Mouse (Mus musculus): ENCODE measurements around the gene Ccdc157. TPM values are rescaled to one million over a fixed set of nuclear protein-coding genes. Genes with fewer than 3 reads are reported as not detected.
"Not testable (repeated sequence)": the region's sequence is repeated elsewhere in the genome, so short reads cannot be mapped to it uniquely, and the experiment has no call there.

Gene Ccdc157
- total RNA-seq (2021): 10 to 100 TPM; 13.4 to 14.6 TPM
- long read RNA-seq, partial matches to known transcripts: 6 of 8 reads
- long read RNA-seq, other reads (novel, unspliced or antisense): 2 of 8 reads

DNA sequence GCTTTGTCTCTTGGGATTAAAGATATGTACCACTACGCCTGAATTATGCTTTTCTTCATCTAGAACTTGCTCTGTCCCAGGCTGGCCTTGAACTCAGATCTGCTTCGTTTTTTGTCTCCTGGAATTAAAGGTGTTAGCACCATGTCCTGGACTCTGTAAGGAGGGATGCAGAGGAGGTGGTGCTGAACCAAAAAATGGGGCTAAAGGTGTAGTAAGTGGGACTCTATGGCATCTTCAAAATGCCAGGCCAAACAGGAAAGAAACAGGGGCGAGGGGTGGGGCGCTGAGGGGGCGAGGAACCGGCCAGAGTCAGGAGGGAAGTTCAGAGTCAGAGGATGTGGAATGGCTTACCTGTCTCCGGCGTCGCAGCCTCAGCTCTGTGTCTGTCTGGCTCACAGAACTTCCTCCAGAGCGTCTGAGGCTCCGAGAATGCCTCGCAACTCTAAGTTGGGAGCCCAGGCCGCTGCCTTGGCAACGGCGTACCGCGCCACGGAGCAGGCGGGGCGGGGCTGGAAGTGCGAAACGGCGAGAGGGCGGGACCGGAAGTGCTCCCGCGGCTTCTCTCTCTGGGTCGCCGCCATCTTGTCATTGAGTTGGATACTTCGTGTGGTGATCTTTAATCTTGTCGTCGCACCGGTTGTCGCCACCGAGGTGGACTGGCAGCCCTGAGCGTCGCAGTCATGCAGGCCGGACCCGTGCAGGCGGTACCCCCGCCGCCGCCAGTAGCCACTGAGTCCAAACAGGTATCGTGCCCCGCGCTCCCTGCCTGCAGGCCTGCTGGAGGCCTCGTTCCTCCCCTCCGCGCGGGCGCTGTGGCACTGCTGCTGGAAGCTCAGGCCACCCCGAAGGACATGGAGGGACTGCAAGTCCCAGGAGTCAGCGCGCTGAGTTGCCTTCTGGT is at the start of gene Ccdc157, which contains the start of gene Sf3a1:
TSS of gene Ccdc157 (minus strand) at position 486 of the 901 bp plus-strand sequence.
TSS of gene Sf3a1 (plus strand) at position 543 of the 901 bp plus-strand sequence.
- peak; percentile 93 to 94 for DNase-seq (ENCODE audit: low spot score in 2 of 2)

DNA sequence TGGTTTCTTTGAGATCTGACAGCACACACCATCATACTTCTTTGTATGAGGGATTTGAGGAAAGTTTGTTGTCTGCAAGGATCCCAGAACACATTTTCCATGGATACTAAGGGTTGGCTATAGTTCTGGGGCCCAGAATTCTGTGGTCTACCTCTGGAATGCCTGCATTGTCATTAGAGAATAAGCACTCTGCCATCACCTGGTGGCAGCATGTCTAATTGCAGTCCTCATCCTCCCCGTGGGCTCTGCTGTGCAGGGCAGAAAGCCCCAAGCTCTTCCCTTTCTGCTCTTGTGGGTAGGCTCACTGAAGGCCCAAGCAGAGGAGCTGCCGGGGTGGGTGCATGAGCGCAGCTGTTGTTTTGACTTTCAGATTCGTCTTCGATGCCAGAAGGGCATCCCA is 49.5 kb upstream of the Ccdc157 start:
- DNase-seq (ENCODE audit: low spot score in 2 of 2): no peak

DNA sequence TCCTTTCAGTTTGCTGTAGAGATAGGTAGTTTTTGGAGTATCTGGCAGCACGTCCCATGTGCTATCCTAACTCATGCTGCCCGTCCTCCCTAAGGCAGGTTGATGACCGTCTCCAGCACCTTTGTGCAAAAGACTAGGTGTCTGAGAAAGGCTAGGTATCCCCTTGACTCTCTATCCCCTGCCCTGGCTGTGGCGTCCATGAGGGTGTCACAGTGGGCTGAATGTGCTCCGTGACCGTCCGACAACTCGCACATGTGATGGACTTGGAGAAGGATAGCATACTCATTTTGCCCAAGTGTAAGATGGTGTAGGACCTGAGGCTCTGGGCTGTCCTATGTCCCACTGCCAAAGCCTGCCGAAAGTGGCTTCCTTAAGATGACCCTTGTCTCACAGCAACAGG is 47.6 kb upstream of the Ccdc157 start:
- no peak for DNase-seq (ENCODE audit: low spot score in 2 of 2)

DNA sequence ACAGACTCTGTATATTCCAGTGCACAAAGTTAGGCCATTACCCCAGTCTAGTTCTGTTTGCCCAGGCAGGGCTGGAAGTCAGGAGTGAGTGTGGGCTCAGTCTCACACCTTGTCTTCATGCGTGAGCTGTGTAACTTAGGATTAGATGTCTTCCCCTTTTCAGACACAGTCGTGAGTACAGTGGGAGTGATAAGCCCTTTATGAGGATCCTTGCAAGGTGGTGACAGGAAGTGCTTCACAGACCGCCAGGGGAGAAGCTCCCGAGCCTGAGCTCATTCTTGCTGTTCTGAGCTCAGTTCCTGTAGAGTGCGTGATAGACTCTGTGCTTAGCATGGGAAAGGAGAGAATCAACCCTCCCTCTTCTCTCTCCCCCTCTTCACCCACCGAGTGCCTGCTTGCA is 46.5 kb upstream of the Ccdc157 start:
- no peak for DNase-seq (ENCODE audit: low spot score in 2 of 2)

DNA sequence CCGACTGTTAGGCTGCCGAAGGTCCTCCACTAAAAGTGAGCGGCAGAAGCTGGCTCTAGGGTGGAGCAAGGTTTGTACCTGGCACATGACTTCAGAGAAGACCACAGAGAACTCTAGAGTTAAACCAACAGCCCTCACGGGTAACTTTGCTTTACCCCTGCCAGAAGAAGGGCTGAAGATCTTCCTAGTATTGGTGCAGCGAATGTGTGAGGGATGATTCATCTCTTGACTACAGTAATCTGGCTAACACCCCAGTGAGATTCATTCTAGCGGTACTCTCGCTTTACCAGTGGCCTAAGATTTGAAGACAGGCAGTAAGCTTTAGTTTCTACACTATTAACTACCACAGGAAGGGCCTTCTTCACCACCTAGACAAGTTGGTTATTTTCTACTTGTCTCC is 45.9 kb upstream of the Ccdc157 start:
- DNase-seq (ENCODE audit: low spot score in 2 of 2): no peak

DNA sequence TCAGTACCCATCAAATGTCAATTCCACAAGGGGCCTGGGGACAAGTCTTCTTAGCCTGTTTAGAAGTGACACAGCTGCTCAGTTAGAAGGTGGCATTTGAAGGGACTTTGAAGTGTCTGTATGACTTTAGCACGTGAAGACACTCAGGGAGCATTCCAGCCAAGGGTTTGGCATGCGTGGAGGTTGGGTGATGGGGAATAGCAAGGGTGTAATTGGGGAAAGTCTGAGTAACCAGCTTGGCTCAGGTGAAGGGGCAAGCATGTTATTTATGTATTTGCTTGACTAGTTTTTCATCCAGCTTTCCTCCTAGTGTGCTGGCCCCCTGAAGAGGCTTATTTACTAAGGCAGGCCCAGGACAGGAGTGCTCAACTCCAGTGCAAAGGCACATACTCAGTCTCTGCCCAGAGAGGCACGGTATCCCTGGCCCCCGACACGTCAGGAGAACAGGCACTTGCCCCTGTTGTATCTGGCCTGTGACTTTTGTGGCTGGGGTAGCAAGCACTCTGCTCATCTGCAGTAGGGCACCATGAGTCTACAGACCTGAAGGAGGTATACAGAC is 45.1 kb upstream of the Ccdc157 start:
- no peak for DNase-seq (ENCODE audit: low spot score in 2 of 2)

DNA sequence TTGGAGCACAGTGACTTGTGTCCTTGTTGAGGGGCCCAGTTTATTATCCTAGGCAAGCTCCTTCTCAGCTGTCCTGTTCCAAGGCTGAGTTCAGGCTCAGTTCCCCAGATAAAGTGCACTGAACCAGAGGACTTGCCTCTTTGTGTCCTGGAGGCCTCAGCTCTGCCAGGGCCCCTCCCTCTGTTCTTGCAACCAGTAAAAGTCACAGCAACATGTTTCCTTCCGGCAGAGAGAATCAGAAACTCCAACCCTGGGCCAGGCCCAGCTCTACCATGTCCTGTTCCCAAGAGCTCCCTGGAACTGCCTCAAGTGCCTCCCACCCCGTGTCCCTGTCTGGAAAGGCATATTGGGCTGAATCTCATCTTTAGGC is 43.6 kb upstream of the Ccdc157 start:
- DNase-seq (ENCODE audit: low spot score in 2 of 2): no peak

DNA sequence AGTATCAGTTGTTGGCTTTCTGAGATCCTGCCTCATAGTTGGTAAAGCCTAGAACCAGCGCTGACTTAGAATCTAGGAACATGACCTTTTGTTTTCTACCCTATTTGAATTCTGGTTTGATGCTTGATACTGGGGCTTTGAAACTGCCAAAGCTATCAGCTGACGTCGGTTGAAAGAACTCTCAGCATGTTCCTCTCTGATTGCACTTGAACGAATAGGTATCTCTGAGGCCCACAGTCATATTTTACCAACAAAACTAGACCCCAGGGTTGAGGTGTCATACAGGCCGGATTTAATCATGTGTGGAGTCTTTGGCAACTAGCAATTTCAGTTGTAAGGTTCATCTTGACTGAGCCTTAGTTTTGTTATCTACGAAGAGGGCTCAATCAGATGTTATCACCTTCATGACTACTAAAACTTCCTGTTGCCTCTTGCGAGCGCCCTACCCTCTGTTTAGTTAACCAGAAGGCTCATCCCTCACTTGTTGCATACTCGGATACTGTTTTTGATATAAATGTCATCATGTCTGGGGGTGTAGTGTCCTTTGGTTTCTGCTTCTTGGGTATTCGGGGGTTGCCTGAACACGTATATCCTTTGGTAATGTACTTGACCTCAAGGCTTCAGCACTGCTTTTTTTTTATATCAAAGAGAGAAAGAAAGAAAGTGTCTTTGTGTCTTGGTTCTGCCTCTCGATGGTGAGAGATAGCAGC is 43.1 kb upstream of the Ccdc157 start:
- DNase-seq (ENCODE audit: low spot score in 2 of 2): no peak

DNA sequence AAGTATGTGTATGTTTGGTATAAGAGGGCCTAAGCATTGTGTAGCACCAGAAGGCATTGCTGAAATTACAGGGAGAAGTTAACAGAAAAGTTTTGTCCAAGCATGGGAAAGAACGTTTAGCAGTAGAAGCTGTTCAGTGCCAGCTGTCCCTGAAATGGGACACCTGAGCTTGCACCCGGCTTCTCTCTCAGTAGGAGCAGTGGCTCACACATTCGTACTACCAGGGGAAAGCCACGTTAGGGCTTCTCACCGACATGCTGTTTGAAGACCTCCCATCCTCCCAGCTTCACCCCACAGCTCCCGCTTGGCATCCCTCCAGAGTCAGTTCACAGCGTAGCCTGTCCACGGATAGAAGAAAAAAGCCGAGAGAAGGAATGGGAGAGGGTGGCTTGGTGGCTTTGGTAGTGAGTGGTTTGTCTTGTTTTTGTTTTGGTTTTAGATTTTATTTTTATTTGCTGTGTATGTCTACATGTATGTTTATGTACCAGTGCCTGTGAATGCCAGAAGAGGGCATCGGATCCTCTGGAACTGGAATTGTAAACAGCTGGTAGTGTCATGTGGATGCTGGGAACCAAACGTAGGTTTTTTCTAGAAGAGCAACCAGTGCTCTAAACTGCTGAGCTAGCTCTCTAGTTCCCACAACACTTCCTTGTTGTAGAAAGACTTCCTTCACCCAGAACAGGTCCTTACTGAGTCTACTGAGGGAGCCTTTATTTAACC is 42.0 kb upstream of the Ccdc157 start:
- DNase-seq (ENCODE audit: low spot score in 2 of 2): no peak

DNA sequence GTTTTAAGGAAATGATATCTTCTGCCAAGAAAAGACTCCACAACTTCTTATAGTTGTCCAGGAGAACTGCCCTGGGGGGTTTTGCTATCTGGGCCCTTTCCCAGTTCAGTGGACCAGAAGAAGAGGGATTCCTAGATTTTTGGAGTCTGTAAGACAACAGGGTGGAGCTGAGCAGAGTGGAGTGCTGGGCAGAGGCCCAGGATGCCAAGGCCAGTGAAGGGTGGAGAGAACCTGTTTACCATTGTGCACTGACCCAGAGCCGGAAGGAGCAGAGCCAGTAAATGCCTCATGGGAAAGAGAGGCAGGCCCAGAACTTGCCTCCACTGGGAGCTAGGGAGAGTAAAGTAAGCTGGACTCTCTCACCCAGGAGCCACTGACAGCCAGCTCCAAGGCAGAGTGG is 37.6 kb upstream of the Ccdc157 start:
- no peak for DNase-seq (ENCODE audit: low spot score in 2 of 2)

DNA sequence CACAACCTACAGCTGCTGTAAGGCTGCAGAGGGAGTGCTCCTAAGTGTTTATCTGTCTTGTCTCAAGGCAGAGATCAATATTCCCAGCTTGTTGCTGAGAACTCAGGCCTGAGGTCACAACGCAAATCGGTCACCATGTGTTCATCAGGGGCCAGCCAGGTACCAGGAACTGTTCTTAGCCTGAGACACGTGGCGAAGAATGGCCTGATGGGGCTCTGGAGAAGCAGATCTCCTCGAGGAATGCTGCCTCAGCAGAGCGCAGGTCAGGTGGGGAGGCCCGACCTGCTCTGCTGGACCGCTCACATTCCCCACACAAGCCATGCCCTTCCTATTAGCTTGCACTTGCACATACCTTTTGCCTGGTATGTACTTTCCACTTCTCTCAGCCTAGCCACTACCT is 36.5 kb upstream of the Ccdc157 start:
- DNase-seq (ENCODE audit: low spot score in 2 of 2): no peak

DNA sequence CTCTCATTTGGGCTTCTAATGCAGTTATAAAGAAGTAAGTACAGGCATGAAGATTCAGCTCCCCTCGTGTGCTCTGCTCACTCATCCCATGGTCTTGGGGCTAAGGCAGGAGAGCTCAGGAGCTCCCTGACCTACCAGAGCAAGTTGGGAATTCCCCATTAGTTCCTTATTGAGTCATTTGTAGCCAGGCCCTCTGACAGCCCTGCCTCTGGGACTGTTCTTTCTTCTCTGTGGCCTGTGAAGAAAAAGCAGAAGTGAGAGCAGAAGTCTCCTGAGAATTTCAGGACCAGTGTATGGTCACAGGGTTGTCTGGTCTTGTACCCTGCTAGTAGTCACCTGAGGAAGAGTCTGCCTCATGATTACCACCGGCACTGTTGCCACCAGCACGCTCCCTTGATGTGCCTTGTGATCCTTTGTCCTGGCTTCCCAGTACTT is 35.5 kb upstream of the Ccdc157 start:
- no peak for DNase-seq (ENCODE audit: low spot score in 2 of 2)

DNA sequence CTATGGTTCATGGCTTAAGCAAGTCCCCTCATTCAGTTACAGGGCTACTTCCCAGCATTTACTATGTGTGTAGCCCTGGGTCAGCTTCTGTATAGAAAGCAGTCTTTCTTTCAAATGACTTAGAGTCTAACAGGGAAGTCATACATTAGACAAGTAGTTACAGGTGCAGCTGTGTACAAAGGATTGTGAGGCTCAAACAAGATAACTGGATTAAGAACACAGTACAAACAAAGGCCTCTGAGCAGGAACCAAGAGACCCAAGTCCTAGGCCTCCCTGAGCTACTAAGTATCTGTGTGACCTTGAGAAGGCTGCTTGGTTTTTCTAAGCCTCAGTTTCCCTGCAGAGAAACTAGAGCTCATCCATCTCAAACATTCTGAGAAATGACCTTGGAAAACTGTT is 33.3 kb upstream of the Ccdc157 start:
- no peak for DNase-seq (ENCODE audit: low spot score in 2 of 2)

DNA sequence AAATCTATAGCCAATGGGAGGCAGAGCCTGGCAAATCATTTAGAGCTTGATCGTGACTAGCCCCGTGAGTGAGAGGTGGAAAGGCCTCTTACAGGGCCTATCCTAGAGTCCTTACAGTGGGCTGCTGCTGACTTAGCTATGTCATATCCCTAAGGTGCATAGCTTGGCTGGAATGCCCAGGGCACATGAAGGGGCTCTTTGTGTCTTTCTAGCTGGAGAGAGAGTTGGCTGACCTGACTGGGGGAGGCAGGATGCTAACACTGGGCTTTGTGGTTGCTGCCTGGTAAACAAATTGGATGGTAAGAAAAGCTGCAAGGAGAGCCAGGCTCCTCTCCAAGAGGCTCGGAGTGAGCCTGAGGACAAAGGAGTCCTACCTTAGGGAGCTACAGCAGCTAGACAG is 32.7 kb upstream of the Ccdc157 start:
- DNase-seq (ENCODE audit: low spot score in 2 of 2): no peak

DNA sequence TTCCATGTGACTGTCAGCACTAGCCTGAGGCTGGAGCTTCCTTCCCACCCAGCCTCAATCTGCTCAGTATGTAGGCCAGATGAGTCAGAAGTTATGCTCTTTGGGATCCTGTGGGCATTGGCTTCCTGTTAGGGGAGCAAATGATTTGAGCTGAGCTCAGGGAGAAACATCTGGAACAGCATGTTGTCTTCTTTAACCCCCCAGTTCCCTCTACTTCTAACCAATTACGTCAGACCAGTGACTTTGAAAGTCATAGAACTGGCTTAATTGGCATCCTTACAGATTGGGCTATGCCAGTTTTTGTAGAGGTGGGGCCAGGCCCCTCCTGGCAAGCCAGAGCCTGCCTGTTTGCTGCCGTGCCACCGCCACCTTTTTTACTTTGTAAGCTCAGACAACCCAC is 30.6 kb upstream of the Ccdc157 start:
- DNase-seq (ENCODE audit: low spot score in 2 of 2): no peak

DNA sequence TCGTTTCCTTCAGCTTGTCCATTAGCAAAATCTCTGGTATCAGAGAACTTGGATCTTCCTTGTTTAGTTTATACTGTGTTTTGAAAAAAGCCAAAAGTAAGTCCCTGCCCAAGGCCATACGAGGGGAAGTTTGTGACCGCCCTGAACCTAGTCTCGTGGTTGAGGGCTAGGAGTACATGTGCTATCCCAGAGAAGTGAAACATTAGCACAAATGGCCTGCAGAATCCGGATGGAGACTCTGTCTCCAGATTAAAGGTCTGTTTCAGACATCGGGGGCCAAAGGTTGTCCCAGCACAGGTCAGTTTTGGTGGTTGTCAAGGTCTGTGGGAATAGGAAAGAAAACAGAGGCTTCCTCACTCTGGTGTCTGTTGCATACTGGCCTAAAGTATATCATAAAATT is 29.1 kb upstream of the Ccdc157 start:
- no peak for DNase-seq (ENCODE audit: low spot score in 2 of 2)

DNA sequence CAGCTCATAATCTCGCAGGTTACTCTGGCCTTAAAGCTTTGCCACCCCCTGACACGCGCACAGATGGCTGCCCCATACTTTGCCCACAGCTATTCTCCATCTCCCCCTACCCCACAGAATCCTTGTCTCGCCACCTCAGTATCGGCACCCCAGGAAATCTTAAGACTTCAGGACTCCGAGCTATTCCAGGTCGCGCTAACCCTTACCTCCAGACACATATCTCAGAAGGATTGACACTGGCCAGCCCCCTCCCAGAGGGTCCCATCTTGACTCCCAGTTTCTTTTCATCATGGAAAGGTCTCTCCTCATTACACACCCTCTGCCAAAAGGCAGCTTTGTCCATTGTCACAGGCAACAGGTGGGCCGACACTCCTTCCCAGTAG is 27.2 kb upstream of the Ccdc157 start:
- DNase-seq (ENCODE audit: low spot score in 2 of 2): no peak

DNA sequence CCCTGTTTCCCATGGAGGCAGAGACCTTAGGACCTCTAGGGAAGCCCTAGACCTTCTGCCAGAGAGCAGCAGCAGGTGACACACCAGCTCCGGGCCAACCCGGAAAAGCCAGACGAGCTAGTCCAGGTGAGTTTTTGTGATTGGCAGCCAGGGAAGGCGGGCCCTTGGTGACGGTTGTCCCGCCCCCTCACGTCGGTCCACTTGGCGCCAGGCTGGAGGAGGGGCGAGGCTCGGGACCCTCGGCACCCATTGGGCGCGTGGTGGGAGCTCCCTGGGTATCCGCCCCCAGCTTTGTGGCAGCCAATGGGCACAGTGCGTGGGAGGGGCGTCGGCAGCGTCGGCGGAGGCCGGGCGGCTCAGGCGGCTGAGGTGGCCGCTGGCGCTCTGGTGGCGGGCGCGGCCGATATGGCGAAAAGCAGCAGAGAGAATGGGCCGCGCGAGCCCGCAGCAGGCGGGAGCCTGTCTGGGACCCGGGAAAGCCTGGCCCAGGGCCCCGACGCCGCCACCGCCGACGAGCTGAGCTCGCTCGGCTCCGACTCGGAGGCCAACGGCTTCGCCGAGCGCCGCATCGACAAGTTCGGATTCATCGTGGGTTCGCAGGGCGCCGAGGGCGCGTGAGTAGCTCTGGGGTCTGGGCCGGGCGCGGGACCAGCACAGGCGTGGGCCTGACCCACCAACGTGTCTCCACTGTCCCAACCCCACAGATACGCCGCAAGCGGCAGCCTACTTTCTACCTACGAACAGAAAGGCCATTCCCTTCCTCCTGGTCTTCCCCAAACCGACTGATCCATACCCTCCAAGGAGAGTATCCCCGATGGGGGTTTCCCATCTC is 26.6 kb upstream of the Ccdc157 start, which contains the start of gene Tbc1d10a:
TSS of gene Tbc1d10a (plus strand) at position 304 of the 832 bp plus-strand sequence.
- peak; percentile 97 to 99 for DNase-seq (ENCODE audit: low spot score in 2 of 2)

DNA sequence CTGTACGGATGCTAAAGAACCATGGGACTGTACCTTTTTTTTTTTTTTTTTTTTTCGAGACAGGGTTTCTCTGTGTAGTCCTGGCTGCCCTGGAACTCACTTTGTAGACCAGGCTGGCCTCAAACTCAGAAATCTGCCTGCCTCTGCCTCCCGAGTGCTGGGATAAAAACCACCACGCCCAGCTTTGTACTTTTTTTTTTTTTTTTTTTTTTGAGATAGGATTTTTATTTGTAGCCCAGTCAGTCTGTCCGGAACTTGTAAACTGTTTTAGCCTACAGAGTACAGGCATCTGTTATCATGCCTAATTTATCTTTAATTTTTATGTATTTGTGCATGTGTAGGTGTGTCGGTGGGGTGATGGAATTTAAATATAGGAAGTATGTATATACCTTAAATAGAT is 25.4 kb upstream of the Ccdc157 start:
- not testable (repeated sequence) for DNase-seq (ENCODE audit: low spot score in 2 of 2)

DNA sequence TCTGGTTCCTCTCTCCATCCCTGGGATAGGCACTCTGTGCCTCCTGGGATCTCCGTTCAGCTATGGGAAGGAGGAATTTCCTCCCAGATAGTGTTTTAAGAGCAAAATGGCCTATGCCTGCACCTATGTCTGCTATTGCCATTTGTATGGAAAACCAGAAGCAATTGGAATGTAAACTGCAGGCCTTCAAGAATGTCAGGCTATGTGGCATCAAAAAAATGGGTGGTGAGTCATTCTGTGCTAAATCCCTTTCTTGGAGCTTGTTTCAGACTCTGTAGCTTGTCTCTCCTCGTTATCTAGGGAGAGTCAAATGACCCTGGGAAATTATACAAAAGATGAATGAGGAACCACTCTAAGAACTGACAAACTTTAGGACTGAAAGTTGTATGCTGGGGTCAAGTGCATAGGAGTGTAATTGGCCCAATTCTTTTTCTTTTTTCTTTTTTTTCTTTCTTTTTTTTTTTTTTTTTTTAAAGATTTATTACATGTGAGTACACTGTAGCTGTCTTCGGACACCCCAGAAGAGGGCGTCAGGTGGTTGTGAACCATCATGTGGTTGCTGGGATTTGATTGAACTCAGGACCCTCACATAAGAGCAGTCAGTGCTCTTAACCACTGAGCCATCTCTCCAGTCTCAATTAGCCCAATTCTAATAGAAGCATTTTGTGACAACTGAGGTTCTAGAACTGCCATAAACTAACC is 24.3 kb upstream of the Ccdc157 start:
- no peak for DNase-seq (ENCODE audit: low spot score in 2 of 2)
